Mouse (Mus musculus) adipocyte (in vitro differentiated cells): Measurements from ENCODE around the gene Eif4g2.

Experiments
- DNase-seq: peaks from one replicate; pipeline ENCODE4 v3.0.0-alpha.2; 2016; ENCODE audit warnings: low spot score

The Eif4g2 gene

GRCm38 (mm10) chr7:111069439-111070166, 13.2 kb downstream of the Eif4g2 start:
- DNase-seq: no peak

- DNase-seq: no peak
These were observed 14.6 kb downstream of the Eif4g2 start for GRCm38 (mm10) chr7:111068181-111068580.

GRCm38 (mm10) chr7:111062971-111063370, 19.9 kb downstream of the Eif4g2 start:
- no peak for DNase-seq

GRCm38 (mm10) chr7:111059527-111059926, 23.3 kb downstream of the Eif4g2 start:
- DNase-seq: no peak

- DNase-seq: peak; percentile 20
These were observed 26.7 kb downstream of the Eif4g2 start for GRCm38 (mm10) chr7:111055984-111056657.

GRCm38 (mm10) chr7:111055221-111055620, 27.6 kb downstream of the Eif4g2 start:
- no peak for DNase-seq

GRCm38 (mm10) chr7:111049652-111050421, 33.0 kb downstream of the Eif4g2 start:
- DNase-seq: peak; percentile 57

- DNase-seq: no peak
These were observed 33.9 kb downstream of the Eif4g2 start for GRCm38 (mm10) chr7:111048920-111049319.

- DNase-seq: no peak
These were observed 53.7 kb downstream of the Eif4g2 start for GRCm38 (mm10) chr7:111029046-111029553.

GRCm38 (mm10) chr7:111028281-111029045, 54.4 kb downstream of the Eif4g2 start, which contains the start of gene Ctr9:
TSS of gene Ctr9 (plus strand) at chr7:111028951.
- peak; percentile 85 for DNase-seq

- no peak for DNase-seq
These were observed 57.9 kb downstream of the Eif4g2 start for GRCm38 (mm10) chr7:111024912-111025311.

GRCm38 (mm10) chr7:111024068-111024594, 58.7 kb downstream of the Eif4g2 start:
- DNase-seq: no peak

- DNase-seq: peak; percentile 50
These were observed 62.0 kb downstream of the Eif4g2 start for GRCm38 (mm10) chr7:111020814-111021213.
